Mouse (Mus musculus) hindbrain, embryonic 16.5 days (tissue): ENCODE measurements around the gene Ust. TPM values are rescaled to one million over a fixed set of nuclear protein-coding genes. Genes with fewer than 3 reads are reported as not detected.

Experiments
- ATAC-seq: fragments of 200-750 bp; cut with Nextera tagmentation; 2 replicates; pipeline ENCODE4 v1.8.0; 2017; ENCODE audit warnings: moderate TSS enrichment, moderate library complexity
- H3K27ac ChIP-seq: fragments of 300-500 bp; sonication (generic); 2 replicates; pipeline ENCODE4 v1.5.1; 2014; ENCODE audit warnings: low read depth, mild to moderate bottlenecking, control low read depth, low read length, moderate library complexity
- H3K27me3 ChIP-seq: fragments of 300-500 bp; sonication (generic); replicated peaks from 2 replicates; pipeline ENCODE4 v1.6.1; 2014; ENCODE audit warnings: low read length; ENCODE audit not compliant: control insufficient read depth, insufficient read depth
- H3K36me3 ChIP-seq: fragments of 300-500 bp; sonication (generic); 2 replicates; pipeline ENCODE4 v1.6.1; 2014; ENCODE audit warnings: mild to moderate bottlenecking, low read length, moderate library complexity, mixed read lengths; ENCODE audit not compliant: control insufficient read depth, insufficient read depth
- H3K4me1 ChIP-seq: fragments of 300-500 bp; sonication (generic); 2 replicates; pipeline ENCODE4 v1.6.1; 2014; ENCODE audit warnings: low read depth, low read length; ENCODE audit not compliant: control insufficient read depth, insufficient read depth
- H3K4me2 ChIP-seq: fragments of 300-500 bp; sonication (generic); 2 replicates; pipeline ENCODE4 v1.6.1; 2014; ENCODE audit warnings: mild to moderate bottlenecking, low read length, control low read depth, moderate library complexity
- H3K4me3 ChIP-seq: fragments of 300-500 bp; sonication (generic); 2 replicates; pipeline ENCODE4 v1.5.1; 2014; ENCODE audit warnings: mild to moderate bottlenecking, low read length, control low read depth, moderate library complexity
- H3K9ac ChIP-seq: fragments of 300-500 bp; sonication (generic); 2 replicates; pipeline ENCODE4 v1.6.1; 2014; ENCODE audit warnings: low read depth, mild to moderate bottlenecking, control low read depth, low read length, moderate library complexity
- H3K9me3 ChIP-seq: fragments of 300-500 bp; sonication (generic); 2 replicates; pipeline ENCODE4 v1.6.1; 2014; ENCODE audit warnings: mild to moderate bottlenecking, low read length, moderate library complexity; ENCODE audit not compliant: control insufficient read depth
- WGBS: fragments of 180-500 bp; shearing (Covaris S2); extraction: QIAGEN DNeasy Blood & Tissue Kit; methylation state at CpG from one replicate; pipeline ENCODE4 v1.1.7; 2014; 5-methylcytosine and 5-hydroxymethylcytosine counted together
- polyA plus RNA-seq: library from polyadenylated mRNA; unstranded; fragments of >200 nt; fragmentation: Nextera tagmentation; extraction: Ambion mirVana; gene quantifications from 2 replicates; pipeline ENCODE4 v1.2.1, GENCODE M21; 2015

The Ust gene
- polyA plus RNA-seq, 1 experiment from 2014 or later, result 7.4 TPM

GRCm38 (mm10) chr10:8529173-8529572 is 10.5 kb upstream of the Ust start:
- Histone ChIP-seq H3K4me1 (no peaks in the 10 kb centered on the region), H3K9me3 (no peaks in the 10 kb centered on the region), H3K9ac (no peak overlapping the region), H3K4me2 (no peak overlapping the region), H3K27me3 (no peaks in the 10 kb centered on the region), H3K36me3 (no peaks in the 10 kb centered on the region), H3K27ac (no peak overlapping the region), H3K4me3 (no peak overlapping the region)
- ATAC-seq, result no peak
- 37% methylated on average over 7 of the region's 7 CpGs for WGBS

GRCm38 (mm10) chr10:8525354-8525753 is 6.7 kb upstream of the Ust start:
- no peaks in the 10 kb centered on the region for H3K27me3 ChIP-seq
- H3K36me3 ChIP-seq, result no peaks in the 10 kb centered on the region
- H3K4me1 ChIP-seq, result no peaks in the 10 kb centered on the region
- ATAC-seq, result no peak
- no peak overlapping the region for H3K27ac ChIP-seq
- H3K4me3 ChIP-seq, result no peak overlapping the region
- no peaks in the 10 kb centered on the region for H3K9me3 ChIP-seq
- no peak overlapping the region for H3K9ac ChIP-seq
- WGBS, result 93% methylated on average over 1 of the region's 1 CpGs
- no peak overlapping the region for H3K4me2 ChIP-seq

GRCm38 (mm10) chr10:8521536-8521935 is 2.9 kb upstream of the Ust start:
- 56% methylated on average over 6 of the region's 6 CpGs for WGBS
- ATAC-seq, result no peak
- Histone ChIP-seq H3K9me3 (no peaks in the 10 kb centered on the region), H3K36me3 (no peaks in the 10 kb centered on the region), H3K4me3 (no peak overlapping the region), H3K4me2 (no peak overlapping the region), H3K27me3 (no peaks in the 10 kb centered on the region), H3K27ac (no peak overlapping the region), H3K4me1 (peaks cover 8% of the 10 kb centered on the region), H3K9ac (no peak overlapping the region)

GRCm38 (mm10) chr10:8520766-8521395 is 2.3 kb upstream of the Ust start:
- Histone ChIP-seq H3K27me3 (no peaks in the 10 kb centered on the region), H3K4me2 (no peak overlapping the region), H3K4me3 (no peak overlapping the region), H3K36me3 (no peaks in the 10 kb centered on the region), H3K9ac (no peak overlapping the region), H3K27ac (no peak overlapping the region), H3K9me3 (no peaks in the 10 kb centered on the region), H3K4me1 (peaks cover 8% of the 10 kb centered on the region)
- ATAC-seq, result no peak
- WGBS, result 69% methylated on average over 7 of the region's 7 CpGs

DNA sequence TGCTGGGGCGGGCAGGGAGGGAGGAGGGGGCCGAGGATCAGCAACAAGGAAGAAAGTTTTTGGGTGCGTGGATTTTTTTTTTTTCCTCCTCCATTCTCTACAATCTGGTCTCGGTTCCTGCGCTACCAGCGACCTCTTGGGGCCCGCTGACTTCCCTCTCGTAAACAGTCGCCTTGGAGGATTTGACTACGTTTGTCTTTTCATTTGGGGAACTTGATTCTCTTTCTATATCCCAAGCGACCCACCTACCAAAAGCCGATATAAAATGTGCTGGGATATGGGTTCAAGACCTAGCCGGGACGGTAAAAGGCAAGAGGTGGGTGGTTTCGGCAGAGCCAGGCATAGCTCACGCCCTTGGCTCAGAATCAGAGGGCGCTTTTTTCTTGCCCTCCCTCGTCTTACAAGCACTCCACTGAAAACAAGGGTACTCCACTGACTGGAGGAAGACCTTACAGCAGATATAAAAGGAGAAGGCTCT is 428 bp upstream of the Ust start:
- H3K4me1 ChIP-seq, result peaks cover 8% of the 10 kb centered on the region
- peak overlapping the region; percentile 90 for H3K4me3 ChIP-seq
- no peaks in the 10 kb centered on the region; the same call in 1 of the 2 replicates for H3K9me3 ChIP-seq
- no peaks in the 10 kb centered on the region for H3K27me3 ChIP-seq
- peak overlapping the region; percentile 30; the same call in 1 of the 2 replicates for H3K27ac ChIP-seq
- H3K4me2 ChIP-seq, result peak overlapping the region; percentile 92
- H3K36me3 ChIP-seq, result no peaks in the 10 kb centered on the region
- WGBS, result under 1% methylated on average over 18 of the region's 18 CpGs
- ATAC-seq, result peak; percentile 7
- H3K9ac ChIP-seq, result peak overlapping the region; percentile 84

DNA sequence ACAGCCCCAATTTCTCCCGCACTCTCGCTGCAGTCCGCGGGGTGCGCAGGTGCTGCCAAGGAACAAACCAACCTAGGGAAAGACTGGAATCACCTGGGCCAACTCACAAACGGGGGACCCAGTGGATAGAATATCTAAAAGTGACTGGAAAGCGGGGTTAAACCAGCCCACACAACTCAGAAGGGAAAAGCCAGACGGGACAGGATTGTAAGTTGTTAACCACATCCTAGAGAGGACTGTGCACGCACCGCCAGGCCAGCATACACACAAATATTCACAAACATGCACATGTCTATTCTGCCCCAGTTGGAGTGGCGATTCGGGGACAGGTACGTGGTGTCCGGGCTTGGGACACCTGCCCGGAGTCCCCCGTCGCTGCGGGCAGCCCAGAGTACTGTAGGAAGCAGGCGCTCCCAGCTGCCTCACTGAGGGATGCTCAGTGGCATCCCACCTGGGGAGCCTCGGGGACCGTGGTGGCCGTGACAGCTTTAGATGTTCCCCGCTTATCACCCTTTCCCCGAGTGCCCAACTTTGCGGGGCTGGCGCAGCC is 959 bp downstream of the Ust start:
- 0 out of 2 replicates have a peak overlapping the region, but pooled peaks have one; percentile 48 for H3K27ac ChIP-seq
- H3K4me3 ChIP-seq, result peak overlapping the region; percentile 90
- peak overlapping the region; percentile 92 for H3K4me2 ChIP-seq
- H3K9ac ChIP-seq, result peak overlapping the region; percentile 84
- H3K36me3 ChIP-seq, result no peaks in the 10 kb centered on the region
- peak; percentile 19 for ATAC-seq
- 1% methylated on average over 26 of the region's 26 CpGs for WGBS
- H3K9me3 ChIP-seq, result no peaks in the 10 kb centered on the region; the same call in 1 of the 2 replicates
- H3K4me1 ChIP-seq, result peaks cover 8% of the 10 kb centered on the region
- H3K27me3 ChIP-seq, result no peaks in the 10 kb centered on the region

- no peak overlapping the region for H3K9ac ChIP-seq
- no peaks in the 10 kb centered on the region for H3K36me3 ChIP-seq
- no peaks in the 10 kb centered on the region; the same call in 1 of the 2 replicates for H3K9me3 ChIP-seq
- ATAC-seq, result no peak
- H3K27me3 ChIP-seq, result no peaks in the 10 kb centered on the region
- WGBS, result 25% methylated on average over 9 of the region's 9 CpGs
- H3K27ac ChIP-seq, result no peak overlapping the region
- peak overlapping the region; percentile 90 for H3K4me3 ChIP-seq
- H3K4me2 ChIP-seq, result peak overlapping the region; percentile 92
- H3K4me1 ChIP-seq, result peaks cover 8% of the 10 kb centered on the region
Observed at GRCm38 (mm10) chr10:8516916-8517524, 1.6 kb downstream of the Ust start.

DNA sequence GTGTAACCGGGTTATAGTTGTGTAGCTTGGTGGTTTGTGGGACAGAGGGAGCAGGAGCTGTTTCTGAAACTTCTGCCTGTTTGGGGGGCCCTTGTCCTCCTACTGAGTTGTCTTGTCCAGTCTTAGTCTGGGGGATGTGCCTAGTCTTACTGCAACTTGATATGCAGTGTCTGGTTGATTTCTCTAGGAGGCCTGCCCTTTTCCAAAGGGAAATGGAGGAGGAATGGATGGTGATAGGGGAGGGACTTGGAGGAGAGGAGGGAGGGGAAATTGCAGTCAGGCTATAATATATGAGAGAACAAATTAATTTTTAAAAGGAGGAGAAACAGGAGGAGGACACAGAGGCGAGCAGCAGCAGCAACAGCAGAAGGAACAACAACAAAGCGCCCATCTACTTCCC is 4.9 kb downstream of the Ust start:
- ATAC-seq, result no peak
- Histone ChIP-seq H3K4me3 (no peak overlapping the region), H3K36me3 (no peaks in the 10 kb centered on the region), H3K4me2 (no peak overlapping the region), H3K27me3 (no peaks in the 10 kb centered on the region), H3K4me1 (peaks cover 5% of the 10 kb centered on the region; the same call in 1 of the 2 replicates), H3K9ac (no peak overlapping the region), H3K9me3 (no peaks in the 10 kb centered on the region; the same call in 1 of the 2 replicates), H3K27ac (no peak overlapping the region)
- WGBS, result 93% methylated on average over 3 of the region's 3 CpGs

GRCm38 (mm10) chr10:8512222-8512621 is 6.4 kb downstream of the Ust start:
- Histone ChIP-seq H3K9me3 (no peaks in the 10 kb centered on the region; the same call in 1 of the 2 replicates), H3K27ac (no peak overlapping the region), H3K4me1 (peaks cover under 1% of the 10 kb centered on the region; the same call in 1 of the 2 replicates), H3K27me3 (no peaks in the 10 kb centered on the region), H3K9ac (no peak overlapping the region), H3K4me3 (no peak overlapping the region), H3K36me3 (no peaks in the 10 kb centered on the region), H3K4me2 (no peak overlapping the region)
- no peak for ATAC-seq
- 73% methylated on average over 6 of the region's 6 CpGs for WGBS
